Mouse (Mus musculus) midbrain, embryonic 10.5 days (tissue): ENCODE results near the gene Prkag2. TPM values are rescaled to one million over a fixed set of nuclear protein-coding genes. Genes with fewer than 3 reads are reported as not detected.

Experiments used
- DNase-seq: peaks from one replicate; pipeline ENCODE4 v3.0.0-alpha.2; 2017; ENCODE audit warnings: low spot score
- H3K27ac ChIP-seq: fragments of 300-500 bp; sonication (generic); replicated peaks from 2 replicates; pipeline ENCODE4 v1.5.1; 2016; ENCODE audit warnings: mild to moderate bottlenecking
- H3K27me3 ChIP-seq: fragments of 300-500 bp; sonication (generic); 2 replicates; pipeline ENCODE4 v1.6.1; 2016; ENCODE audit warnings: low read depth, mild to moderate bottlenecking; ENCODE audit not compliant: poor library complexity, severe bottlenecking
- H3K36me3 ChIP-seq: fragments of 300-500 bp; sonication (generic); 2 replicates; pipeline ENCODE4 v1.6.1; 2016; ENCODE audit warnings: mild to moderate bottlenecking, moderate library complexity
- H3K4me1 ChIP-seq: fragments of 300-500 bp; sonication (generic); 2 replicates; pipeline ENCODE4 v1.6.1; 2016
- H3K4me3 ChIP-seq: fragments of 300-500 bp; sonication (generic); 2 replicates; pipeline ENCODE4 v1.5.1; 2016; ENCODE audit warnings: mild to moderate bottlenecking, moderate library complexity
- H3K9me3 ChIP-seq: fragments of 300-500 bp; sonication (generic); replicated peaks from 2 replicates; pipeline ENCODE4 v1.6.1; 2016; ENCODE audit warnings: mild to moderate bottlenecking
- WGBS: fragments of 180-500 bp; shearing (Covaris S2); methylation state at CpG from one replicate; pipeline ENCODE4 v1.1.7; 2016; 5-methylcytosine and 5-hydroxymethylcytosine counted together
- polyA plus RNA-seq: library from polyadenylated mRNA; unstranded; fragments of >200 nt; fragmentation: Nextera tagmentation; extraction: Ambion mirVana; gene quantifications from 2 replicates; pipeline ENCODE4 v1.2.1, GENCODE M21; 2016

Gene Prkag2
- polyA plus RNA-seq, 1 experiment from 2014 or later, result 48.7 TPM

- DNase-seq, result no peak
- H3K9me3 ChIP-seq, result no peaks in the 10 kb centered on the region
- peak overlapping the region; percentile 68 for H3K4me3 ChIP-seq
- peaks cover 82% of the 10 kb centered on the region for H3K27me3 ChIP-seq
- H3K27ac ChIP-seq, result peak overlapping the region; percentile 83; the same call in 1 of the 2 replicates
- no peaks in the 10 kb centered on the region for H3K36me3 ChIP-seq
- H3K4me1 ChIP-seq, result peaks cover 25% of the 10 kb centered on the region
- under 1% methylated on average over 26 of the region's 26 CpGs for WGBS
Observed at GRCm38 (mm10) chr5:25100157-25100515, 306 bp downstream of the Prkag2 start.

GRCm38 (mm10) chr5:25099367-25100156 is 880 bp downstream of the Prkag2 start:
- 1% methylated on average over 45 of the region's 45 CpGs for WGBS
- Histone ChIP-seq H3K4me1 (peaks cover 25% of the 10 kb centered on the region), H3K9me3 (no peaks in the 10 kb centered on the region), H3K27me3 (peaks cover 82% of the 10 kb centered on the region), H3K36me3 (no peaks in the 10 kb centered on the region), H3K27ac (peak overlapping the region; percentile 83; the same call in 1 of the 2 replicates), H3K4me3 (peak overlapping the region; percentile 68)
- DNase-seq, result peak; percentile 62

GRCm38 (mm10) chr5:25097891-25098290 is 2.6 kb downstream of the Prkag2 start:
- DNase-seq, result no peak
- Histone ChIP-seq H3K27ac (no peak overlapping the region), H3K9me3 (no peaks in the 10 kb centered on the region), H3K36me3 (no peaks in the 10 kb centered on the region), H3K4me1 (peaks cover 25% of the 10 kb centered on the region), H3K4me3 (no peak overlapping the region), H3K27me3 (peaks cover 65% of the 10 kb centered on the region)
- WGBS, result 87% methylated on average over 3 of the region's 3 CpGs

GRCm38 (mm10) chr5:25096431-25096830 is 4.0 kb downstream of the Prkag2 start:
- Histone ChIP-seq H3K4me1 (peaks cover 23% of the 10 kb centered on the region), H3K27me3 (peaks cover 52% of the 10 kb centered on the region), H3K36me3 (no peaks in the 10 kb centered on the region), H3K9me3 (no peaks in the 10 kb centered on the region), H3K27ac (no peak overlapping the region), H3K4me3 (no peak overlapping the region)
- 75% methylated on average over 4 of the region's 4 CpGs for WGBS
- DNase-seq, result no peak

- WGBS, result 74% methylated on average over 8 of the region's 8 CpGs
- Histone ChIP-seq H3K9me3 (no peaks in the 10 kb centered on the region), H3K36me3 (no peaks in the 10 kb centered on the region), H3K4me3 (no peak overlapping the region), H3K4me1 (no peaks in the 10 kb centered on the region), H3K27ac (no peak overlapping the region), H3K27me3 (peaks cover 15% of the 10 kb centered on the region)
- DNase-seq, result no peak
Observed at GRCm38 (mm10) chr5:25092630-25093245, 7.7 kb downstream of the Prkag2 start.

- DNase-seq, result no peak
- WGBS, result 87% methylated on average over 6 of the region's 6 CpGs
- H3K4me1 ChIP-seq, result no peaks in the 10 kb centered on the region
- H3K4me3 ChIP-seq, result no peak overlapping the region
- no peaks in the 10 kb centered on the region for H3K9me3 ChIP-seq
- no peak overlapping the region for H3K27ac ChIP-seq
- no peaks in the 10 kb centered on the region for H3K27me3 ChIP-seq
- H3K36me3 ChIP-seq, result no peaks in the 10 kb centered on the region
Observed at GRCm38 (mm10) chr5:25089258-25089972, 11.0 kb downstream of the Prkag2 start.

GRCm38 (mm10) chr5:25088633-25089032 is 11.8 kb downstream of the Prkag2 start:
- H3K4me3 ChIP-seq, result no peak overlapping the region
- H3K27ac ChIP-seq, result no peak overlapping the region
- no peaks in the 10 kb centered on the region for H3K4me1 ChIP-seq
- DNase-seq, result no peak
- no peaks in the 10 kb centered on the region for H3K36me3 ChIP-seq
- H3K9me3 ChIP-seq, result no peaks in the 10 kb centered on the region
- 74% methylated on average over 4 of the region's 4 CpGs for WGBS
- no peaks in the 10 kb centered on the region for H3K27me3 ChIP-seq

GRCm38 (mm10) chr5:25088111-25088510 is 12.3 kb downstream of the Prkag2 start:
- no peak for DNase-seq
- no peak overlapping the region for H3K27ac ChIP-seq
- H3K27me3 ChIP-seq, result no peaks in the 10 kb centered on the region
- WGBS, result 87% methylated on average over 13 of the region's 13 CpGs
- no peak overlapping the region for H3K4me3 ChIP-seq
- no peaks in the 10 kb centered on the region for H3K9me3 ChIP-seq
- no peaks in the 10 kb centered on the region for H3K4me1 ChIP-seq
- no peaks in the 10 kb centered on the region for H3K36me3 ChIP-seq

- H3K27me3 ChIP-seq, result no peaks in the 10 kb centered on the region
- no peak for DNase-seq
- H3K4me3 ChIP-seq, result no peak overlapping the region
- no peaks in the 10 kb centered on the region for H3K36me3 ChIP-seq
- 89% methylated on average over 7 of the region's 7 CpGs for WGBS
- no peaks in the 10 kb centered on the region for H3K9me3 ChIP-seq
- H3K27ac ChIP-seq, result no peak overlapping the region
- H3K4me1 ChIP-seq, result no peaks in the 10 kb centered on the region
Observed at GRCm38 (mm10) chr5:25087064-25087463, 13.4 kb downstream of the Prkag2 start.

GRCm38 (mm10) chr5:25086234-25086633 is 14.2 kb downstream of the Prkag2 start:
- no peaks in the 10 kb centered on the region for H3K4me1 ChIP-seq
- H3K4me3 ChIP-seq, result no peak overlapping the region
- no peak for DNase-seq
- no peak overlapping the region for H3K27ac ChIP-seq
- no peaks in the 10 kb centered on the region for H3K9me3 ChIP-seq
- no peaks in the 10 kb centered on the region for H3K36me3 ChIP-seq
- WGBS, result 79% methylated on average over 4 of the region's 4 CpGs
- H3K27me3 ChIP-seq, result no peaks in the 10 kb centered on the region

GRCm38 (mm10) chr5:25085170-25085569 is 15.3 kb downstream of the Prkag2 start:
- 92% methylated on average over 10 of the region's 10 CpGs for WGBS
- Histone ChIP-seq H3K4me3 (no peak overlapping the region), H3K27ac (no peak overlapping the region), H3K4me1 (no peaks in the 10 kb centered on the region), H3K9me3 (no peaks in the 10 kb centered on the region), H3K36me3 (no peaks in the 10 kb centered on the region), H3K27me3 (no peaks in the 10 kb centered on the region)
- DNase-seq, result no peak

GRCm38 (mm10) chr5:25083816-25084215 is 16.6 kb downstream of the Prkag2 start:
- Histone ChIP-seq H3K9me3 (no peaks in the 10 kb centered on the region), H3K4me3 (no peak overlapping the region), H3K27me3 (no peaks in the 10 kb centered on the region), H3K36me3 (no peaks in the 10 kb centered on the region), H3K27ac (no peak overlapping the region), H3K4me1 (no peaks in the 10 kb centered on the region)
- 70% methylated on average over 7 of the region's 7 CpGs for WGBS
- no peak for DNase-seq

GRCm38 (mm10) chr5:25082542-25082941 is 17.9 kb downstream of the Prkag2 start:
- H3K4me3 ChIP-seq, result no peak overlapping the region
- H3K27me3 ChIP-seq, result no peaks in the 10 kb centered on the region
- peaks cover 5% of the 10 kb centered on the region; the same call in 1 of the 2 replicates for H3K4me1 ChIP-seq
- no peaks in the 10 kb centered on the region for H3K36me3 ChIP-seq
- no peaks in the 10 kb centered on the region for H3K9me3 ChIP-seq
- no peak overlapping the region for H3K27ac ChIP-seq
- DNase-seq, result no peak
- 60% methylated on average over 2 of the region's 2 CpGs for WGBS
